Mouse (Mus musculus) forebrain, embryonic 10.5 days (tissue): ENCODE data around the gene Ldhc. TPM values are rescaled to one million over a fixed set of nuclear protein-coding genes. Genes with fewer than 3 reads are reported as not detected.

ENCODE experiments used
- DNase-seq: peaks from one replicate; pipeline ENCODE4 v3.0.0-alpha.2; 2017; ENCODE audit warnings: low spot score; ENCODE audit errors: extremely low spot score
- H3K27ac ChIP-seq: fragments of 300-500 bp; sonication (generic); 2 replicates; pipeline ENCODE4 v1.5.1; 2016; ENCODE audit warnings: mild to moderate bottlenecking
- H3K27me3 ChIP-seq: fragments of 300-500 bp; sonication (generic); 2 replicates; pipeline ENCODE4 v1.6.1; 2016; ENCODE audit warnings: mild to moderate bottlenecking; ENCODE audit not compliant: poor library complexity, severe bottlenecking
- H3K36me3 ChIP-seq: fragments of 300-500 bp; sonication (generic); replicated peaks from 2 replicates; pipeline ENCODE4 v1.6.1; 2016; ENCODE audit warnings: mild to moderate bottlenecking, moderate library complexity
- H3K4me1 ChIP-seq: fragments of 300-500 bp; sonication (generic); 2 replicates; pipeline ENCODE4 v1.6.1; 2016
- H3K4me3 ChIP-seq: fragments of 300-500 bp; sonication (generic); 2 replicates; pipeline ENCODE4 v1.5.1; 2016; ENCODE audit warnings: mild to moderate bottlenecking, moderate library complexity
- H3K9me3 ChIP-seq: fragments of 300-500 bp; sonication (generic); 2 replicates; pipeline ENCODE4 v1.6.1; 2016; ENCODE audit warnings: mild to moderate bottlenecking, moderate library complexity
- WGBS: fragments of 180-500 bp; shearing (Covaris S2); methylation state at CpG from one replicate; pipeline ENCODE4 v1.1.7; 2016; 5-methylcytosine and 5-hydroxymethylcytosine counted together
- polyA plus RNA-seq: library from polyadenylated mRNA; unstranded; fragments of >200 nt; fragmentation: Nextera tagmentation; extraction: Ambion mirVana; gene quantifications from 2 replicates; pipeline ENCODE4 v1.2.1, GENCODE M21; 2016

Ldhc gene
- polyA plus RNA-seq, 1 experiment from 2014 or later: 0.17 TPM

DNA sequence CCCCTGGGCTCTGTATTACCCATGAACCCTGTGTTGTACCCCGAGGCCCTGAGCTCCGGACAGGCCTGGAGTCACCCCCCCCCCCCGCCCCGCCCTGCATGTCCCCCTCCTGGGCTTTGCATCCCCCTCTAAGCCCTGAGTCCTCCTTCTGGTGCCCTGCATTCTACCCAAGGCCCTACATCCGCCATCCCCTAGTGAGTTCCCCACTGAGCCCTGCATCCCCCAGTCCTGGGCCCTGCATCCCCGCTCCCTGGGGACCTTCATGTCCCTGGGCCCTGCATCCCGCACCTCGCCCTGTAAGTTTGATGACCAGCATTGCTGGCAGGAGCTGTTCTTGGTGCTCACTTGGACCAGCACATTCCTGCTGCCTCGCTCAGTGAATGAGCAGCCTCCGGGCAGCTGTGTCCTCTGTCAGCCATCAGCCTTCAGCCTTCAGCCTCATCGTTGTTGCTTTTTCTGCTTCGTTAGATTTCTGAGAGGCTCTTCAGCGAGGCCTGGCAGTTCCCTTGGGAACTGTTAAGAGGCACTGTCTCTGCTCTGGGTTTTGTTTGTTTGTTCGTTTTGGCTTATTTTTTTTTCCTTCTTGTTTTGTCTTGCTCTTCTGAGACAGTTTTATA, 25.9 kb upstream of the Ldhc start:
- peaks cover 9% of the 10 kb centered on the region; the same call in 1 of the 2 replicates for H3K27me3 ChIP-seq
- WGBS: 22% methylated on average over 14 of the region's 14 CpGs
- no peaks in the 10 kb centered on the region for H3K36me3 ChIP-seq
- H3K4me3 ChIP-seq: no peak overlapping the region
- H3K9me3 ChIP-seq: no peaks in the 10 kb centered on the region
- no peak for DNase-seq
- H3K4me1 ChIP-seq: peaks cover 38% of the 10 kb centered on the region
- H3K27ac ChIP-seq: peak overlapping the region; percentile 22

DNA sequence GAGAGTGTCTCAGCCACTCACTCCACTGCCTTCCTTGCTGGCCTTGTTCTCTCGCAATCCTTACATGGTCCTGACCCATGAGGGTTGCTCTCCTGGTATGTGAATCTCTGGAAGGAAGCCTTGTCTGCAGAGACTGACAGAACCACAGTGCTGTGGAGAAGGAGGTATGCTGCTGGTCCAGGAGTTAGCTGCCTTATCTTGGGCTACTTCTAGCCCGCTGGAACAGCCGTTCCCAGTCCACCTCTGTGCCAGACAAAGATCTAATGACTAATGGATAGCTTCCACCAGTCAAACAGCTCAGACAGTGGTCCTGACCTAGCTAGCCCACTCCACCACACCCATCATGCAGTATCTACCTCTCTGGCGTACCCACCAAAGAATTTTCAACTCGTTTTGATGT, 24.6 kb upstream of the Ldhc start:
- Histone ChIP-seq H3K27ac (no peak overlapping the region), H3K4me1 (peaks cover 37% of the 10 kb centered on the region), H3K4me3 (no peak overlapping the region), H3K27me3 (peaks cover 22% of the 10 kb centered on the region), H3K9me3 (no peaks in the 10 kb centered on the region), H3K36me3 (no peaks in the 10 kb centered on the region)
- DNase-seq: no peak
- 82% methylated on average over 5 of the region's 5 CpGs for WGBS

DNA sequence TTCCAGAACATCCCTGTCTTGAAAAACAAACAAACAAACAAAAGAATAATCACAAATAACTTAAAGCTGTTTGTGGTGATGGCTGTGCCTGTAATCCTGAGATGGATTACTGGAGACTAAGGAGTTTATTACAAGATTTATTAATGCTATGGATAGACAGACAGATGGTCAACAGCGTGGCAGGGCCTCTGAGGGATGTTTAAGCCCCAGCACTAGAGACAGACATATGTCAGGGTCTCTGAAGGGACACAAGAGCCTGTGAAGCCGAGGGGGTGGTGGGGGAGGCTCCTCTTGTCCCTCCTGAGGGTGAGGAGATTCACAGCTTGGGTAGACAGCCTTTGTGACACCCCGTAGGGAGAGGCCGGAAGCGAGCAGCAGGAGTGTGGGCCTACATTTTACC, 23.9 kb upstream of the Ldhc start:
- H3K9me3 ChIP-seq: no peaks in the 10 kb centered on the region
- no peak overlapping the region for H3K4me3 ChIP-seq
- peaks cover 29% of the 10 kb centered on the region for H3K27me3 ChIP-seq
- no peak for DNase-seq
- no peaks in the 10 kb centered on the region for H3K36me3 ChIP-seq
- peaks cover 44% of the 10 kb centered on the region for H3K4me1 ChIP-seq
- 43% methylated on average over 5 of the region's 5 CpGs for WGBS
- H3K27ac ChIP-seq: no peak overlapping the region

DNA sequence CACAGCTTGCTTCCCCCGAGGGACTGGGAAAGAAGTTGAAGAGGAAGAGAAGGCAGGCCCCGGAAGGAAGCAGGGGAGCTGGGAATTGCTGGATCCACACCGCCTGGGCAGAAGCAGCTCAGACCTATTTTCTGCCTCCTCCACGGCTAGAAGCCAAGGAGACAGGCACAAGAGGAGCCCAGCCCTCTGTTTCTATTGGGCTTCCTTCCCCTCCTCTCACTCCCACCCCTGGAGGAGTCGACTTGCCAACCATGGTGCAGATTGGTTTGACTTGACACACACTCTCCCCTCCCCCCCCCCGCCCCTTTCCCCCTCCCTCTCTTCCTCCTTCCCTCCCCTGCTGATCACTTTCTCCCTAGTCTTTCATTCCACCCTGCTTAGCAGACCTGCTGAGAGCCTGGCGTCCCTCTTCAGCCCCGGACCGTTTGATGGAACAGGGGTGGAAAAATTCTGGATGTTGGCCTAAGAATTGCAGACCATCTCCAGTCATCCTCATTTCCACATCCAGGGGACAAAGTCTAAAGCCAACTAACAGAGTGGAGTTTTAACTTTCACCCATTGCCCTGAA, 22.8 kb upstream of the Ldhc start:
- H3K27me3 ChIP-seq: peaks cover 40% of the 10 kb centered on the region
- no peaks in the 10 kb centered on the region for H3K36me3 ChIP-seq
- H3K9me3 ChIP-seq: no peaks in the 10 kb centered on the region
- no peak overlapping the region; the same call in 1 of the 2 replicates for H3K4me3 ChIP-seq
- H3K27ac ChIP-seq: peak overlapping the region; percentile 69
- peak; percentile 33 for DNase-seq
- peaks cover 44% of the 10 kb centered on the region for H3K4me1 ChIP-seq
- WGBS: 2% methylated on average over 8 of the region's 9 CpGs

DNA sequence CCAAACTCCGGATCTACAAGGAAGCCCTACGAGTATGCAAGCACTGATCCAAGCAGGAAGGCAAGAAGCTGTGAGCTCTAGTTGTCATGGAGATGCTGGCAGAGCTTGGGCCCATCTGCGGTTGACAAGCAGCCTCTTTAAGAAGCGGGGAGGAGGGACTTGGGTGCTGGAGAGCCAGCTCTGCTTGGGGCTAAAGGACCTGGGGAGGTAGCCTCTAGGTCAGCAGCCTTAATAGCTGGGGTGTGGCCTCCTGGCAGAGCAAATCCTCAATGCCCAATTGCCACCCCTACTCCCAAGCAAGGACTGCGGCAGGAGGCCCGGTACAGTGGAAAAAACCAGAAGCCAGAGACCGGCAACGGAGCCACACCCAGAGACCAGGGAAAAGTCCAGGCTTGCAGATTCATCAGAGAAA, 22.1 kb upstream of the Ldhc start:
- no peak for DNase-seq
- H3K27me3 ChIP-seq: peaks cover 41% of the 10 kb centered on the region
- no peaks in the 10 kb centered on the region for H3K9me3 ChIP-seq
- peaks cover 46% of the 10 kb centered on the region for H3K4me1 ChIP-seq
- no peak overlapping the region for H3K4me3 ChIP-seq
- 7% methylated on average over 8 of the region's 8 CpGs for WGBS
- H3K27ac ChIP-seq: peak overlapping the region; percentile 49; the same call in 1 of the 2 replicates
- H3K36me3 ChIP-seq: no peaks in the 10 kb centered on the region

DNA sequence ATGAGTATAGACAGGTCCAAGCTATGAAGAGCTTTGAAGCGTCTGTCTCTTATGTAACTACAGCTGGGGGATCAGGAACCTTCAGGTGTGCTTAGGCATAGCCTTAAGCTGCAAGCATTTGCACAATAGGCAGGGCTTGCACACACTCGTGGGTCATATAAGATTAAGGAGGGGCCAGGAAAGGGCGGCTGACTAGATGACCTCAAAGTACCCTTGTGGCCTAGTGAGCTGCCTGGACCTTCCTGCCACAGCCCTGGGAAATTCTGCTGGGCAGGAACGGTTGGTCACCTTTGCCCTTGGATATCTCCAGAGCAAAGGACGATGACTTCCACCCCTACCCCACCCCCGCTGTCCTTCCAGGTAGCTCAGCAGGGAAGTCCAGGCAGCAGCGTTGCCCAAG, 21.6 kb upstream of the Ldhc start:
- DNase-seq: no peak
- Histone ChIP-seq H3K4me3 (no peak overlapping the region), H3K27me3 (peaks cover 41% of the 10 kb centered on the region), H3K36me3 (no peaks in the 10 kb centered on the region), H3K9me3 (no peaks in the 10 kb centered on the region), H3K27ac (no peak overlapping the region), H3K4me1 (peaks cover 52% of the 10 kb centered on the region)
- WGBS: 32% methylated on average over 7 of the region's 7 CpGs

DNA sequence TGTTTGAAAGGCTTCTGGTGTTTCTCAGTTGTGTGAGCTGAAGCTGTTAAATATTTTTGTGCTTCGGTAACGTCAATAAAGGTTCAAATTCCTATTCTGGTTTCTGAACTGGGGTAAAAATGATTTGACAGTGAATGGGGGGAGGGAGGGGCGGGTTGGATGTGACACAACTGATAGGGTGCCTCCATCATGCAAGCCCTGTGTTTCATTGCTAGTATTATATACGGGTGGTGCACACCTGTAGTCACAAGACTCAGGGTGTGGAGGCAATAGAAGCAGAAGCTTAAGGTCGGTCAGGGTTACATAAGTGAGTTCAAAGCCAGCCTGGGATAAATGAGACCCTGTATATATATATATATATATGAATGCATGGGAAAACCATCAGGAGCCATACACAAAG, 21.1 kb upstream of the Ldhc start:
- Histone ChIP-seq H3K4me3 (no peak overlapping the region), H3K27me3 (peaks cover 41% of the 10 kb centered on the region), H3K4me1 (peaks cover 55% of the 10 kb centered on the region), H3K36me3 (no peaks in the 10 kb centered on the region), H3K9me3 (no peaks in the 10 kb centered on the region), H3K27ac (no peak overlapping the region)
- 74% methylated on average over 5 of the region's 5 CpGs for whole genome bisulfite sequencing
- no peak for DNase-seq

DNA sequence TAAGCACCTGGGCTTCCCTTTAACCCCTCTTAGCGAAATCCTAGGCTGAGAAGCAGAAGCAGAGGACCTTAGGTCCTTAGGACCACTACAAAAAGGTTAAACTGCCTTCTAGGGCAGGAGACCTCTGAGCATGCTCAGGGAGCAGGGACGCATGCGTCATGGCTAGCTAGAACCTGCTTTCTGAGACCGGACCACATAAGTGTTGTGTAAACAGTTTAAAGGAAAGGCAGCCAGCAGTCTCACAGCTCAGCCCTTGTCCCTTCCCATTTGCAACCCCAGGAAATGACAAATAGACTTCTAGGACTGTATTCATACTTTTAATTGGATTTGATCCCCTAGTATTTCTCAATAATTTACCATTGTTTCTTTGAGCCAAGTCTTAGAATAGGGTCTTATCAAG, 20.7 kb upstream of the Ldhc start:
- H3K4me3 ChIP-seq: no peak overlapping the region
- no peak overlapping the region for H3K27ac ChIP-seq
- H3K36me3 ChIP-seq: no peaks in the 10 kb centered on the region
- 47% methylated on average over 4 of the region's 4 CpGs for WGBS
- H3K9me3 ChIP-seq: no peaks in the 10 kb centered on the region
- no peak for DNase-seq
- peaks cover 55% of the 10 kb centered on the region for H3K4me1 ChIP-seq
- peaks cover 41% of the 10 kb centered on the region for H3K27me3 ChIP-seq

DNA sequence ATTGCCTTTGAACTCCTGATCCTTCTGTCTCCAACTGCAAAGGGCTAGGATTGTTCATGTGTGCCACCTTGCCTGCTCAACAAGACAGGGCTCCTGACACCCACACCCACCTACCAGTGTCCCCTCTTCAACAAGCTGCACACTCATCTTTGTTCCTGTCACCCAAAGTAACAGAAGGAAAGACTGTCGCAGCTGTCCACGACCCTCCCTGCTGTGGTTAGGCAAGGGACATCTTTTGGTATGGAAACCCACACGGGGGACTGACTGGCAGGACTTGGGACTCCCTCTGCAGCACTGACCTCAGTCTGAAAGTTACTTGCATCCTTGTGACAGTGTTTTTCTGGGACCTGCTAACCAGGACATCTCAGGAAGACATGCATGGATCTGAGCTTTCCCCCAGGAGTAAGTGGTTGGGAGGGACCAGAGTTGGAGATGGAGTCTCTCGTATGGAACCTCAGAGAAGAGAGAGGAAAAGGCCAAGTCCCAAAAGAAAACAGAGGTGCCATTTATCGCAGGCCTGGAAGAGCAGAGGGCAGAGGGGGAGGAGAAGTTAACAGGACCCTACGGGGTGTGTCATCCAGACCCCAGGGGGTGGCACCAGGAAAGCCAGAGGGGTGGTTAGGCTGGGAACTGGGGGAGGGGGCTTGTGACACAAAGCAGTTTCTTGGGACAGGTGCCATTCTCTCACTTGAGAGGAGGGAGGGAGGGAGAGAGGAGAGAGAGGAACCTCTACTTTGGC, 20.0 kb upstream of the Ldhc start, which contains the start of gene Ldha:
Gene Ldha, plus strand, starts transcription at position 689 of the 739 bp plus-strand sequence.
- DNase-seq: no peak
- Histone ChIP-seq H3K36me3 (no peaks in the 10 kb centered on the region), H3K9me3 (no peaks in the 10 kb centered on the region), H3K27me3 (peaks cover 41% of the 10 kb centered on the region), H3K4me3 (no peak within 1 kb of the TSS), H3K4me1 (peaks cover 54% of the 10 kb centered on the region), H3K27ac (no peak within 1 kb of the TSS)
- WGBS: 32% methylated on average over 6 of the region's 6 CpGs

DNA sequence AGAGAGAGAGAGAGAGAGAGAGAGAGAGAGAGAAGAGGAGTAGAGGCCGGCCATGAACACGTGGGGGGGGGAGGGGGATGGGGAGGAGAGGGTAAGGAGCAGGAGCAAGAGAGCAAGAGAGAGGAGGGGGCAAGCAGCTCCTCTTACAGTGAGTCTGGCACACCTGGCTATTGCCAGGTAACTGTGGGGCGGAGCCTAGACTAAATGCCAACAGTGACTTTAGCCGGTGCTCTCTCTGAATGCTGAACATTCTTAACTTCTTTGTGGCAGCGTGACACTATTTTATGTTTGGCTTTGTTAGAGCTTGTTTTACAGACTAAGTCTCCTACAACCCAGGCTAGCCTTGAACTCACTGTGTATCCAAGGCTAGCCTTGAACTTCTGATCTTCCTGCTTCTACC, 18.7 kb upstream of the Ldhc start:
- DNase-seq: no peak
- H3K27me3 ChIP-seq: peaks cover 41% of the 10 kb centered on the region
- H3K27ac ChIP-seq: no peak overlapping the region
- H3K9me3 ChIP-seq: no peaks in the 10 kb centered on the region
- 28% methylated on average over 5 of the region's 5 CpGs for WGBS
- H3K36me3 ChIP-seq: peaks cover 6% of the 10 kb centered on the region
- H3K4me1 ChIP-seq: peaks cover 58% of the 10 kb centered on the region
- H3K4me3 ChIP-seq: no peak overlapping the region

DNA sequence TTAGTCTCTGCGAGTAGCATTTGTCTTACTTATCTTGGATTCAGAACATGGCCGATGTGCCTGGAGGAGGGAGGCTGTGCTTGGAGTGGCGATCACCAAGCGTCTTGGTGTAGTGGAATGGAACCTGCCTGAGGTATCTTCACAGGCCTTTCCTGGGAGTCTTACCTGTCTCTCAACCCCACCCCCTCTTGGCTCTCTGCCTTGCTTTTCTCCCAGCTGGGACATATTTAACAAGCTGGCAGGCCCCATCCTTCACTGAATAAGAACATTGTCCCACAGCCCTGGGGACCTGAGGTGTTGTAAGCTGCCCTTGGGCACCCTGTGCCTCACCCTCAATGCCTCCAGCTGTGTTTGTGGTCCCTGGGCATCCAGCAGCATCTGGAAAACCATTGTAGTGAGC, 17.4 kb upstream of the Ldhc start:
- Histone ChIP-seq H3K4me3 (no peak overlapping the region), H3K36me3 (peaks cover 19% of the 10 kb centered on the region), H3K9me3 (no peaks in the 10 kb centered on the region), H3K4me1 (peaks cover 61% of the 10 kb centered on the region), H3K27ac (peak overlapping the region; percentile 13; the same call in 1 of the 2 replicates), H3K27me3 (peaks cover 41% of the 10 kb centered on the region)
- DNase-seq: no peak
- WGBS: 89% methylated on average over 4 of the region's 4 CpGs

DNA sequence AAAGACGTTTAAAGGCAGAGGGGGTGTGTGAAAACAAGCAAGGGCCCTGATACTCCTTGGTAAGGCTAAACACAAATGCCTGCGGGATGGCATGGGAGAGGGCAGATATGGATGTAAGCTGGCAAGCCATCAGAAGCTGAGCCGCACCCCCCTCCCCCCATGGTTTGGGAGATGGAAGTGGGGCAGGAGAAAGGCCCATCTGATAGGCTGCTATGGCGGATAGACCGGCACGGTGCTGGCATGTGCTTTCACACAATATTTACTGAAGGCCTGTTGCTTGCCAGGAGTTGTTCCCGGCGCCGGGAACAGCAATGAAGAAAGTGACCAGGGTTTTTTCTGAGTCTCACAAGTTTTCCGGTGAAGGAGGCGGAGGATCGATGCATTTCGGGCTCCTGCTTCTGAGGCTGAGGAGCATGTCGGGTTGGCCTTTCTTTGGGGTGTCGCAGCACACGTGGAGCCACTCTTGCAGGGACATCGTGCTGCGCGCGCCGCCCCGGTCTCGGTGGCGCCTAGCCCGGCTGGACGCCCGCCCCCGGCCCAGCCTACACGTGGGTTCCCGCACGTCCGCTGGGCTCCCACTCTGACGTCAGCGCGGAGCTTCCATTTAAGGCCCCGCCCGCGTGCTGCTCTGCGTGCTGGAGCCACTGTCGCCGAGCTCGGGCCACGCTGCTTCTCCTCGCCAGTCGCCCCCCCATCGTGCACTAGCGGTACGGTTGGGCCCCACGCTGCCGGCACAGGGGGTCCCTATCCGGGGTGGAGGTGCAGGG, 15.6 kb upstream of the Ldhc start:
- Histone ChIP-seq H3K4me1 (peaks cover 58% of the 10 kb centered on the region), H3K27ac (peak overlapping the region; percentile 99), H3K4me3 (peak overlapping the region; percentile 79), H3K36me3 (peaks cover 37% of the 10 kb centered on the region), H3K27me3 (peaks cover 29% of the 10 kb centered on the region), H3K9me3 (no peaks in the 10 kb centered on the region)
- under 1% methylated on average over 51 of the region's 51 CpGs for WGBS
- peak; percentile 94 for DNase-seq
